Mouse (Mus musculus): ENCODE data around the gene Olfr993. TPM values are rescaled to one million over a fixed set of nuclear protein-coding genes. Genes with fewer than 3 reads are reported as not detected.

Olfr993 gene
- not detected in 2 replicates for polyA plus RNA-seq (2016; fragmentation: Nextera tagmentation; extraction: Ambion mirVana)

GRCm38 (mm10) chr2:85414777-85415176 lies at the start of gene Olfr993:
Olfr993 (minus strand) TSS chr2:85414877.
- Histone ChIP-seq H3K27ac (replicated peaks) (no peak within 1 kb of the TSS), H3K4me3 (no peak within 1 kb of the TSS), H3K36me3 (no peaks in the 10 kb centered on the region), H3K27me3 (ENCODE audit: low read depth, poor library complexity, severe bottlenecking) (no peaks in the 10 kb centered on the region), H3K4me1 (no peaks in the 10 kb centered on the region), H3K9me3 (replicated peaks) (no peaks in the 10 kb centered on the region)
- DNase-seq (ENCODE audit: low spot score) = no peak

- no peaks in the 10 kb centered on the region for H3K36me3 ChIP-seq
- H3K27me3 ChIP-seq (ENCODE audit: low read depth, poor library complexity, severe bottlenecking) = no peaks in the 10 kb centered on the region
- no peaks in the 10 kb centered on the region for H3K4me1 ChIP-seq
- H3K9me3 ChIP-seq (replicated peaks) = no peaks in the 10 kb centered on the region
- no peak within 1 kb of the TSS for H3K27ac ChIP-seq (replicated peaks)
- DNase-seq (ENCODE audit: low spot score) = no peak
- WGBS = 10% methylated on average over 1 of the region's 1 CpGs
- no peak within 1 kb of the TSS for H3K4me3 ChIP-seq
Observed at GRCm38 (mm10) chr2:85443539-85443938, 28.9 kb upstream of the Olfr993 start, which contains the start of gene Olfr995. Olfr995 (minus strand) TSS chr2:85443639.

GRCm38 (mm10) chr2:85442546-85442945 lies 27.9 kb upstream of the Olfr993 start:
- no peaks in the 10 kb centered on the region for H3K27me3 ChIP-seq (ENCODE audit: low read depth, poor library complexity, severe bottlenecking)
- no peaks in the 10 kb centered on the region for H3K9me3 ChIP-seq (replicated peaks)
- no peak overlapping the region for H3K4me3 ChIP-seq
- DNase-seq (ENCODE audit: low spot score) = no peak
- no peaks in the 10 kb centered on the region for H3K36me3 ChIP-seq
- no peak overlapping the region for H3K27ac ChIP-seq (replicated peaks)
- H3K4me1 ChIP-seq = no peaks in the 10 kb centered on the region

GRCm38 (mm10) chr2:85436351-85436750 lies 21.7 kb upstream of the Olfr993 start, which contains the start of gene Olfr994:
Olfr994 (minus strand) TSS chr2:85436451.
- Histone ChIP-seq H3K27me3 (ENCODE audit: low read depth, poor library complexity, severe bottlenecking) (no peaks in the 10 kb centered on the region), H3K27ac (replicated peaks) (no peak within 1 kb of the TSS), H3K9me3 (replicated peaks) (no peaks in the 10 kb centered on the region), H3K4me3 (no peak within 1 kb of the TSS), H3K4me1 (no peaks in the 10 kb centered on the region), H3K36me3 (no peaks in the 10 kb centered on the region)
- WGBS = 89% methylated on average over 3 of the region's 3 CpGs
- DNase-seq (ENCODE audit: low spot score) = no peak

- 90% methylated on average over 1 of the region's 1 CpGs for WGBS
- Histone ChIP-seq H3K4me3 (no peak overlapping the region), H3K36me3 (no peaks in the 10 kb centered on the region), H3K27ac (replicated peaks) (no peak overlapping the region), H3K4me1 (no peaks in the 10 kb centered on the region), H3K27me3 (ENCODE audit: low read depth, poor library complexity, severe bottlenecking) (no peaks in the 10 kb centered on the region), H3K9me3 (replicated peaks) (no peaks in the 10 kb centered on the region)
- DNase-seq (ENCODE audit: low spot score) = no peak
Observed at GRCm38 (mm10) chr2:85425893-85426292, 11.2 kb upstream of the Olfr993 start.

- 65% methylated on average over 2 of the region's 2 CpGs for whole genome bisulfite sequencing
- DNase-seq (ENCODE audit: low spot score) = no peak
- no peaks in the 10 kb centered on the region for H3K9me3 ChIP-seq (replicated peaks)
- H3K36me3 ChIP-seq = no peaks in the 10 kb centered on the region
- no peaks in the 10 kb centered on the region for H3K27me3 ChIP-seq (ENCODE audit: low read depth, poor library complexity, severe bottlenecking)
- H3K4me1 ChIP-seq = no peaks in the 10 kb centered on the region
- H3K27ac ChIP-seq (replicated peaks) = no peak within 1 kb of the TSS
- H3K4me3 ChIP-seq = no peak within 1 kb of the TSS
Observed at GRCm38 (mm10) chr2:85409369-85409768, 5.3 kb downstream of the Olfr993 start, which contains the start of gene Olfr992. Olfr992 (minus strand) TSS chr2:85409469.

Other genes with a start within 250 kb of the Olfr993 start
- gene Lrrc55, start 217.7 kb downstream of the Olfr993 start, polyA plus RNA-seq (2016; fragmentation: Nextera tagmentation; extraction: Ambion mirVana) = 0.25 and 0.76 TPM in 2 replicates
- not detected in 2 replicates for gene Olfr987, start 75.6 kb downstream of the Olfr993 start, polyA plus RNA-seq (2016; fragmentation: Nextera tagmentation; extraction: Ambion mirVana)
- gene Olfr988, start 51.6 kb downstream of the Olfr993 start, polyA plus RNA-seq (2016; fragmentation: Nextera tagmentation; extraction: Ambion mirVana) = not detected in 2 replicates
- gene Olfr992, start 5.4 kb downstream of the Olfr993 start, polyA plus RNA-seq (2016; fragmentation: Nextera tagmentation; extraction: Ambion mirVana) = not detected in 2 replicates
- not detected in 2 replicates for gene Olfr994, start 21.6 kb upstream of the Olfr993 start, polyA plus RNA-seq (2016; fragmentation: Nextera tagmentation; extraction: Ambion mirVana)
- not detected in 2 replicates for gene Olfr995, start 28.8 kb upstream of the Olfr993 start, polyA plus RNA-seq (2016; fragmentation: Nextera tagmentation; extraction: Ambion mirVana)
- 0.11 TPM in 1 of 2 replicates, not detected in the other for gene 4833423E24Rik, start 104.1 kb upstream of the Olfr993 start, polyA plus RNA-seq (2016; fragmentation: Nextera tagmentation; extraction: Ambion mirVana)
- not detected in 2 replicates for gene Olfr996, start 164.3 kb upstream of the Olfr993 start, polyA plus RNA-seq (2016; fragmentation: Nextera tagmentation; extraction: Ambion mirVana)
- not detected in 2 replicates for gene Olfr998, start 174.1 kb upstream of the Olfr993 start, polyA plus RNA-seq (2016; fragmentation: Nextera tagmentation; extraction: Ambion mirVana)
- not detected in 2 replicates for gene Olfr1000, start 197.0 kb upstream of the Olfr993 start, polyA plus RNA-seq (2016; fragmentation: Nextera tagmentation; extraction: Ambion mirVana)
- gene Olfr1002, start 235.8 kb upstream of the Olfr993 start, polyA plus RNA-seq (2016; fragmentation: Nextera tagmentation; extraction: Ambion mirVana) = not detected in 2 replicates
- gene Olfr154, start 249.6 kb upstream of the Olfr993 start, polyA plus RNA-seq (2016; fragmentation: Nextera tagmentation; extraction: Ambion mirVana) = not detected in 2 replicates